Mouse (Mus musculus) megakaryocyte, embryonic 14.5 days (primary cell): ENCODE data around the gene 2510039O18Rik.

Experiments
- FLI1 ChIP-seq: IDR thresholded peaks from 2 replicates; pipeline ENCODE4 v1.6.1; 2012; ENCODE audit warnings: low read length, inconsistent platforms, mixed read lengths
- GATA1 ChIP-seq: IDR thresholded peaks from 3 replicates; pipeline ENCODE4 v1.6.1; 2012; ENCODE audit warnings: mixed read lengths, low read length, inconsistent platforms, borderline replicate concordance

DNA sequence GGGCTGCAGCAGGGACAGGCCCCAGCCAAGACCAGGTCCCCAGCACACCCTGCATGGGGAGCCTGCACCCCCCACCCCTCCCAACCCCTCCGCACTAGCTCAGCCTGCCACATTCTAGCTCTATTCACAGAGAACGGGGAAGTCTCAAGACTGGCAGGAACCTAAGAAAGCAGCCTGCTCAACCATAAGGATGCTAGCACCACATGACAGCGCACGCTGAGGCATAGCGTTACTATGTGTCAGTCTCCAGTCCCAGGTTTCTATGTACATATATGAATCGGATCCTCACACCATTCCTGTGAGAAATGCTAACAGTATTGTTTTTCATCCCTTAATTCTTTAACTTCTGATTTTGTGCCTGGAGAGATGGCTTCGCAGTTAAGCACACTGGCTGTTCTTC lies 12.2 kb upstream of the 2510039O18Rik start:
- TF ChIP-seq GATA1 (no peak), FLI1 (no peak)
